Mouse (Mus musculus): ENCODE measurements around the gene Myh13.
A peak's percentile ranks its signal among the peaks of the same experiment; 100 is the strongest.

The Myh13 gene

GRCm38 (mm10) chr11:67390679-67391384 lies 69.4 kb downstream of the Myh13 start:
- peak in 1 of 2 experiments; percentile 7 for DNase-seq (ENCODE audit: low spot score in 2 of 2)

- no peak for DNase-seq (ENCODE audit: low spot score in 2 of 2)
These were observed 70.9 kb downstream of the Myh13 start for GRCm38 (mm10) chr11:67392369-67392768.

GRCm38 (mm10) chr11:67400956-67401355 lies 79.5 kb downstream of the Myh13 start:
- DNase-seq (ENCODE audit: low spot score in 2 of 2) = no peak

GRCm38 (mm10) chr11:67414346-67414940 lies 93.0 kb downstream of the Myh13 start:
- DNase-seq (ENCODE audit: low spot score in 2 of 2) = no peak
